Mouse (Mus musculus) hindbrain, embryonic 11.5 days (tissue): Measurements from ENCODE around the gene Nemp2. TPM values are rescaled to one million over a fixed set of nuclear protein-coding genes. Genes with fewer than 3 reads are reported as not detected.

Experiments
- ATAC-seq: fragments of 200-750 bp; cut with Nextera tagmentation; 2 replicates; pipeline ENCODE4 v1.8.0; 2017; ENCODE audit warnings: mild to moderate bottlenecking, moderate TSS enrichment, moderate library complexity; ENCODE audit not compliant: low FRiP score
- DNase-seq: peaks from one replicate; pipeline ENCODE4 v3.0.0-alpha.2; 2015; ENCODE audit warnings: low spot score
- H3K27ac ChIP-seq: fragments of 300-500 bp; sonication (generic); 2 replicates; pipeline ENCODE4 v1.5.1; 2014; ENCODE audit warnings: mild to moderate bottlenecking, low read depth, low read length
- H3K27me3 ChIP-seq: fragments of 300-500 bp; sonication (generic); 2 replicates; pipeline ENCODE4 v1.6.1; 2014; ENCODE audit warnings: mild to moderate bottlenecking, low read length, moderate library complexity, mixed read lengths; ENCODE audit not compliant: control insufficient read depth, insufficient read depth
- H3K36me3 ChIP-seq: fragments of 300-500 bp; sonication (generic); 2 replicates; pipeline ENCODE4 v1.6.1; 2014; ENCODE audit warnings: mild to moderate bottlenecking, low read length, moderate library complexity, mixed read lengths; ENCODE audit not compliant: control insufficient read depth, insufficient read depth
- H3K4me1 ChIP-seq: fragments of 300-500 bp; sonication (generic); replicated peaks from 2 replicates; pipeline ENCODE4 v1.6.1; 2014; ENCODE audit warnings: low read length, mixed read lengths; ENCODE audit not compliant: control insufficient read depth, insufficient read depth
- H3K4me2 ChIP-seq: fragments of 300-500 bp; sonication (generic); replicated peaks from 2 replicates; pipeline ENCODE4 v1.6.1; 2014; ENCODE audit warnings: mild to moderate bottlenecking, low read depth, low read length
- H3K4me3 ChIP-seq: fragments of 300-500 bp; sonication (generic); 2 replicates; pipeline ENCODE4 v1.5.1; 2014; ENCODE audit warnings: low read depth, low read length
- H3K9ac ChIP-seq: fragments of 300-500 bp; sonication (generic); 2 replicates; pipeline ENCODE4 v1.6.1; 2014; ENCODE audit warnings: low read depth, low read length
- H3K9me3 ChIP-seq: fragments of 300-500 bp; sonication (generic); 2 replicates; pipeline ENCODE4 v1.6.1; 2016; ENCODE audit warnings: low read length; ENCODE audit not compliant: control insufficient read depth
- WGBS: fragments of 180-500 bp; shearing (Covaris S2); extraction: QIAGEN DNeasy Blood & Tissue Kit; methylation state at CpG from one replicate; pipeline ENCODE4 v1.1.7; 2014; 5-methylcytosine and 5-hydroxymethylcytosine counted together
- polyA plus RNA-seq: library from polyadenylated mRNA; unstranded; fragments of >200 nt; fragmentation: Nextera tagmentation; extraction: Ambion mirVana; gene quantifications from 2 replicates; pipeline ENCODE4 v1.2.1, GENCODE M21; 2014

The Nemp2 gene
- polyA plus RNA-seq, 1 experiment from 2014 or later, result 12.2 TPM

DNA sequence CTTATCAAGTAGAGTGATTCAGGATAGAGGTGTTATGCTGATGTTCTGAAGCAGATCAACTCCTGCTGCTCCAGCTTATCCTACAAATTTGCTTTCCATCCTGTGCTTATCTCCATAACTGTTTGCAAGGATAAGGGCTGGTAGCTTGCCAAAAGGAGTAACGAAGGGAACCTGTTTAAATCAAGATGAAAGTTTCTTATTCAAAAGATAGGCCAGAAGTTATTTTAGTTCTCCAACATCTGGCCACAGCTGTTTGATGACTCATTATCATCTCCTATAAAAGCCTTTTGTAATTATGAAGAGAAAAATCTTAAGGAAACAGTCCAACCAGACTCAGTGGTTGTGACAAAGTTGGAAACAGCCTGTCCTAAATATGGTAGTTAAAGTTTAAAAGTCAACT is 12.3 kb upstream of the Nemp2 start:
- Histone ChIP-seq H3K4me2 (no peak overlapping the region), H3K4me3 (no peak overlapping the region), H3K9ac (no peak overlapping the region), H3K27me3 (no peaks in the 10 kb centered on the region), H3K4me1 (no peaks in the 10 kb centered on the region), H3K27ac (no peak overlapping the region), H3K36me3 (no peaks in the 10 kb centered on the region), H3K9me3 (no peaks in the 10 kb centered on the region)
- DNase-seq, result no peak
- 90% methylated on average over 1 of the region's 1 CpGs for WGBS
- no peak for ATAC-seq

DNA sequence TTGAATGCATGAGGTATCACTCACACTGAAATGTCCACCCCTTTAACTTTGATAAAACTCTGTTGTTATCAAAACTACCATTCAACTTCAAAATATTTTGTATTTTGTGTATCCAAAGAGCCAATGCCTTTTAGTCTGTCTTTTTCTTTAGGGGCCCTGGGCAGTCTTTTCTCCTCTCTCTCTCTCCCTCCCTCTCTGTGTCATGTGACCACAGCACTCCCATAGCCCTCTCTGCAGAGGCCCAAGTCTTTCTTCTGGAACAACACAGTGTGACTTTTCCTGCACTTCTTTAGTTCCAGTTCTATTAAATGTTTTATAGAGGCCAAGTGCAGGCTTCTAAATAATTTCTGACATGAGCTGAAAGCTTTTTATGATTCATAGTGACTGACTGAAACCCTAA is 10.1 kb upstream of the Nemp2 start:
- H3K27me3 ChIP-seq, result no peaks in the 10 kb centered on the region
- no peak for ATAC-seq

DNA sequence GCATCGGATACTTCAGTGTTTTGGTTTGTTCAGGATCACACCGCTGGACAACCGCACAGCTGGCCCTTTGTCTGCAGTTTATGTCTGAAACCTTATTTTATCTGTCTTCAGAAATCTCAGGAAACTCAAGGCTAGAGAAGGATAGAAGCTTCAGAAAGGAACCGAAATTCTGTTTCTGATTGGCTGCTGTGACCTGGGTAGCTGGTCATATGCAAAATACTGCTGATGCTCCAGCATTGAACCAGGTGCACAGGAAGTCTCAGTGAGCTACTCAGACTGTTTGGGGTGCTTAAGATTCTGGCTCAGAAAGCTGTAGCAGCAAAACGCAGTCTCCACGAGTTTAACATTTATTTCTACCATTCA is 415 bp downstream of the Nemp2 start:
- H3K27ac ChIP-seq, result peak overlapping the region; percentile 56; the same call in 1 of the 2 replicates
- H3K9ac ChIP-seq, result peak overlapping the region; percentile 84
- no peak for DNase-seq
- H3K27me3 ChIP-seq, result no peaks in the 10 kb centered on the region
- WGBS, result 1% methylated on average over 6 of the region's 6 CpGs
- no peaks in the 10 kb centered on the region for H3K4me1 ChIP-seq
- peak; percentile 82 for ATAC-seq
- H3K36me3 ChIP-seq, result no peaks in the 10 kb centered on the region
- H3K4me2 ChIP-seq, result peak overlapping the region; percentile 40
- H3K9me3 ChIP-seq, result no peaks in the 10 kb centered on the region
- H3K4me3 ChIP-seq, result peak overlapping the region; percentile 75

More for the DNA sequence above, 10.1 kb upstream of the Nemp2 start:
- Histone ChIP-seq H3K36me3 (no peaks in the 10 kb centered on the region), H3K4me3 (no peak overlapping the region), H3K4me2 (no peak overlapping the region), H3K27ac (no peak overlapping the region), H3K9ac (no peak overlapping the region), H3K9me3 (no peaks in the 10 kb centered on the region), H3K4me1 (no peaks in the 10 kb centered on the region)
- no peak for DNase-seq

DNA sequence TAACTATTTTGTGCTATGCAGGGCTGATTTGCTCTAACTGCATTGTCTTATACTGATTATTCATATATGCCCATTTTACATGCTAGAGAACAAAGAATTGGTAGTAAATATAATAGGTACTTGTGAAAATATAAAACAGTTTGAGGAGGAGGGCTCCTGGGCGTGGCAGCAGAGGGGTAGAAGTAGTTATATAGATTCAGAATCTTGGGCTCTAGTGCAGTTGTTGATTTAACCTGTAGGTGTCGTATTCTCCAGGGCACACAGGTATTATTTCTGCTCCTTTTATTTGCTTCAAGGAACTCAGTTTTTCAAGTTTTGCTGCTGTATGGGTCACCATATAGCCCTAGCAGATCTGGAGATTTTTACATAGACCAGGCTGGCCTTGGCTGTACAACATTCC is 1.1 kb downstream of the Nemp2 start:
- Histone ChIP-seq H3K4me3 (peak overlapping the region; percentile 75; the same call in 1 of the 2 replicates), H3K27ac (no peak overlapping the region), H3K27me3 (no peaks in the 10 kb centered on the region), H3K9ac (no peak overlapping the region), H3K36me3 (no peaks in the 10 kb centered on the region), H3K4me2 (peak overlapping the region; percentile 40; the same call in 1 of the 2 replicates), H3K9me3 (no peaks in the 10 kb centered on the region), H3K4me1 (no peaks in the 10 kb centered on the region)
- ATAC-seq, result no peak
- WGBS, result 75% methylated on average over 2 of the region's 2 CpGs
- DNase-seq, result peak; percentile 5

DNA sequence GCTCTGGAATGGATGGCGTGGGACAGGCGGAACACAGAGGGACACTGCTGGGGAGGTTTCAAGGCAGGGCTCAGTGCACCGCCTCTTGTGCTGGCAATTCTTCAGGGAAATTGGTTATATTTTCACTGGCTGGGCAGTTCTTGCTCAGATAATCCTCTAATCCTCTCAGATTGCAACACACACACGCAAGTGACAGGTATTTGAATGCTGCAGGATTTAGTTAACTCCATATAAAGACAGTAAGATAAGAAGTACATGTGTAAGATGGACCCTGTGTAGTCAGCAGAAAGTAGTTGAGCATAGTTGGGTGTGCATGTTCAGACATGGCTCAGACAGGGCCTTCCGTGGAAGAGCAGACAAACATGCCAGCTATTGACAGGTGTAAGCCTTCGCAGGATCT is 3.7 kb downstream of the Nemp2 start:
- DNase-seq, result no peak
- ATAC-seq, result no peak
- Histone ChIP-seq H3K27me3 (no peaks in the 10 kb centered on the region), H3K36me3 (no peaks in the 10 kb centered on the region), H3K4me2 (no peak overlapping the region), H3K9ac (no peak overlapping the region), H3K4me1 (no peaks in the 10 kb centered on the region), H3K4me3 (no peak overlapping the region), H3K27ac (no peak overlapping the region), H3K9me3 (no peaks in the 10 kb centered on the region)
- WGBS, result 95% methylated on average over 6 of the region's 6 CpGs

DNA sequence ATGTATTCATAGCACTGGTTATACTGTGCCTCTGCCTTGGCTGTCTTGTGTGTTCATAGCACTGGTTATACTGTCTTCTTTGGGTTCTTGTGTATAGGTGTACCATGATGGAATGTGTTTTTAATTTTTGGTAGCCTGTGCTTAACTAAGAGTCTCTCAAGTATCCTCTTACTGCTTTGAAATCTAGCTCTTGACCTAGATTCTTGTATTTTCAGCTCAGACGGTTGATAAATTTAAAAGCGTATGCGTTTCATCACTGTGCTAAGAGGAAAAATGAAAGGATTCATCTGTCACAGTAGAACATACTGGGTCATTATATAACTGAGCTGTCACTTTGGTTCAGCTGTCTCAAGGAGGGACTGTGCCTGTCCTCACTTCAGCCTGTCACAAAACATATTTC is 5.4 kb downstream of the Nemp2 start:
- Histone ChIP-seq H3K9me3 (no peaks in the 10 kb centered on the region), H3K27me3 (no peaks in the 10 kb centered on the region), H3K36me3 (no peaks in the 10 kb centered on the region), H3K27ac (no peak overlapping the region), H3K9ac (no peak overlapping the region), H3K4me3 (no peak overlapping the region), H3K4me2 (no peak overlapping the region), H3K4me1 (no peaks in the 10 kb centered on the region)
- whole genome bisulfite sequencing, result 97% methylated on average over 3 of the region's 3 CpGs
- ATAC-seq (no peak), DNase-seq (no peak)

DNA sequence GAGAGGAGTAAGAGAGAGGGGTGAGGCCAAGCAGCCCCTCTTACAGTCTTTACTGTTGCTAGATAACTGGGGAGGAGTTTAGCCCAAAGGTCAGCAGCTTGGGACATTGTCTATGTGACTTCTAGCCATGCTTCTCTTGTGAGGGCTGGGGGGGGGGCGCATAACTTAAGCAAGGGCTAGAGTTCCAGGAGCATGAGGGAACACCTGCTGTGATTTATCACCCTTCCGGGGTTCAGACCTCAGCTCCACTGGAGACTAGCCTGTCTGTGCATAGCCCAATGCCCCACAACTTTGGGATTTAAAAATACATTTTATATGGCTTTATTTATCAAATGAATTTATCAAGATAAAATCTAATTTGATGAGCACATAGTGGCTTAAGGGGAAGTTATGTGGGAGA is 7.6 kb downstream of the Nemp2 start:
- H3K36me3 ChIP-seq, result no peaks in the 10 kb centered on the region

DNA sequence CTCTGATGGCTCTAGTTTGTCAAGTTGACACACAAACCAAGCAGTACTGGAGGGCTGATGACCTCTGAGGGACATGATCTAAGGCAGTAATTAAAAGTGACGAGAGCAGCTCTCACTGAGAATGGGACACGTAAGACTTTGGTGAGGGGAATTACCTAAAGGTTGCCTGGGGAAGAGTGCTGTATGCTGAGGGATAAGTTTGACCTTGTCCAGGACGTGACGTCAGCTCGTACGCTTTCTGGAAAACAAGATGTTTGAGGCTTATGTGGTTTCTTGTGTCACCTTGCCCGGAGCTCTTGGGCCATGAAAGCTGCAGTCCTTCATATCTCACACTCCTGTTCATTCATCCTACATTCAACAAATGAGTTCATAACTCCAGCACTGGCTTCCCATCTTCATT is 8.6 kb downstream of the Nemp2 start:
- 86% methylated on average over 7 of the region's 7 CpGs for WGBS
- no peak for ATAC-seq

More for the DNA sequence above, 7.6 kb downstream of the Nemp2 start:
- Histone ChIP-seq H3K4me1 (no peaks in the 10 kb centered on the region), H3K27me3 (no peaks in the 10 kb centered on the region), H3K4me2 (no peak overlapping the region), H3K9me3 (no peaks in the 10 kb centered on the region), H3K4me3 (no peak overlapping the region), H3K27ac (no peak overlapping the region), H3K9ac (no peak overlapping the region)
- WGBS, result 75% methylated on average over 2 of the region's 2 CpGs
- no peak for ATAC-seq
- DNase-seq, result no peak

DNA sequence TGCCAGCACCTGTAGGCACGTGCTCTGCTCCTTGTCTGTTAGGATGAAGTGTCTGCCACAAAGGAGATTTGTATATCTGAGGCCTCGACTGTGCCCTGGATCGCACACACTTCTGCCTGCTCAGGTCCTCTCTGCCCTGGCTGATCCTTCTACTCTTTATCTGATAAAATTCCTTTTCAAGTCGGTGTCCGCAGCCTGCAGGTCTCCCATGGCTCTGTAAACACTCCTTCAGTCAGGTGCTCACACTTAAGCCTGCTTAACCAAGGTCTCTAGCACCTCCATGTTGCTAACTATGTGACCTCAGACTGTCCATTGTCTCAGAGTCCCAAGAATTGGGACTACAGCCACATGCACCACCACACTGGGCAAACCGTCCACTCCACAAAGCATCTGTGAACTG is 9.8 kb downstream of the Nemp2 start:
- no peaks in the 10 kb centered on the region for H3K36me3 ChIP-seq
- no peak overlapping the region for H3K9ac ChIP-seq
- 91% methylated on average over 6 of the region's 6 CpGs for WGBS
- DNase-seq (no peak), ATAC-seq (no peak)
- H3K4me3 ChIP-seq, result no peak overlapping the region
- no peak overlapping the region for H3K27ac ChIP-seq
- H3K4me1 ChIP-seq, result no peaks in the 10 kb centered on the region
- H3K4me2 ChIP-seq, result no peak overlapping the region
- H3K9me3 ChIP-seq, result no peaks in the 10 kb centered on the region
- no peaks in the 10 kb centered on the region for H3K27me3 ChIP-seq

More for the DNA sequence above, 8.6 kb downstream of the Nemp2 start:
- Histone ChIP-seq H3K36me3 (no peaks in the 10 kb centered on the region), H3K27me3 (no peaks in the 10 kb centered on the region), H3K4me1 (no peaks in the 10 kb centered on the region), H3K4me2 (no peak overlapping the region), H3K4me3 (no peak overlapping the region), H3K9ac (no peak overlapping the region), H3K9me3 (no peaks in the 10 kb centered on the region), H3K27ac (no peak overlapping the region)
- DNase-seq, result no peak
